ENCODE assay signal across 23 mouse cellular contexts in the genomic region with DNA sequence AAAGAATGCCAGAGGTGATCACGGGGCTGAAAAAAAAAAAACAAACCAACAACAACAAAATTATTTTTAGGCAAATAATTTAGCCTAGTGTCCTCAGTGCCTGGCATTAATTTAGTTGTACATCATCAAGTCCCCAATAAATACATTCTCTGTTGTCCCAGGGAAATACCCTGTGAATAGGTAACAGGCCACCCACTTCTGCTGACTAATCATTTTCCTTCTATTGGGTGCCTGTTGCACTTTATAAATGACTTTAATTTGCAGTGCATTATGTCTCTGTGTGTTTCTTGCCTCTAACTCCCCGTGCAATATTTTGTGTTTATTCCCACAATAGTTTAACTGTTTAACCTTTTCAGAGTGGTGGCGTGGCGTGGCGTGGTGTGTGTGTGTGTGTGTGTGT.
DNase-seq lines count a peak whose midpoint lies in the region; ATAC-seq and TF ChIP-seq lines count a peak whose summit lies in the region.
"Had no signal": no experiment of that assay in that cellular context is flagged by ENCODE, and none has a peak within 500 bp of the region (broad histone marks: within the 10 kb centered on the region; RNA-seq: fewer than 3 reads in every experiment).

No protein-coding gene starts in this region.

- TF ChIP-seq EP300 in CH12.LX (IDR thresholded peaks at IDR 0.05; ENCODE audit: low read length), result no peak
- no peak for TF ChIP-seq EP300 in MEL (IDR thresholded peaks at IDR 0.05; ENCODE audit: low read depth in 1 of 2, low read length in 2 of 2)

- H3K4me1 ChIP-seq in CH12.LX (ENCODE audit: control insufficient read depth in 1 of 2, insufficient read depth in 2 of 2) (no peaks in the 10 kb centered on the region), ES-E14 (ENCODE audit: control insufficient read depth in 2 of 2, insufficient read depth in 2 of 2, low read length in 2 of 2, poor library complexity in 1 of 2) (no peaks in the 10 kb centered on the region), MEL (ENCODE audit: control insufficient read depth in 1 of 2, insufficient read depth in 2 of 2, low read length in 2 of 2) (no peaks in the 10 kb centered on the region)
- no peaks in the 10 kb centered on the region for H3K4me1 ChIP-seq in midbrain, embryonic 14.5 days (ENCODE audit: control insufficient read depth, insufficient read depth, low read length)

- no peak for ATAC-seq in midbrain, embryonic 14.5 days (ENCODE audit: low FRiP score, low TSS enrichment)
- ATAC-seq: activated CD4-positive, CD25-positive, alpha-beta regulatory T cell, adult 4 months; CD4-positive, CD25-positive, alpha-beta regulatory T cell, adult 4 months; Patski had no signal

- H3K9me3 ChIP-seq in CH12.LX (replicated peaks; ENCODE audit: low read length) (no peaks in the 10 kb centered on the region), ES-E14 (ENCODE audit: control insufficient read depth, insufficient read depth, low read depth, low read length) (no peaks in the 10 kb centered on the region), MEL (replicated peaks; ENCODE audit: insufficient read depth, low read length) (no peaks in the 10 kb centered on the region)
- H3K9me3 ChIP-seq in midbrain, embryonic 14.5 days (ENCODE audit: control insufficient read depth, low read length), result no peaks in the 10 kb centered on the region

- no peaks in the 10 kb centered on the region for H3K79me2 ChIP-seq in CH12.LX (replicated peaks; ENCODE audit: control insufficient read depth, extremely low read depth, insufficient read depth, poor library complexity, severe bottlenecking)
- H3K79me2 ChIP-seq in MEL (ENCODE audit: control insufficient read depth, insufficient read depth, low read length, poor library complexity), result no peaks in the 10 kb centered on the region

- dilution Hi-C loops in CH12.LX (cut with MboI; ENCODE audit: extremely low pct_ligation_motif_present, extremely low pct_unique_long_range_greater_than_20kb, low sequenced_read_pairs), result no loop called here

- H3K27ac ChIP-seq in CH12.LX (ENCODE audit: insufficient read depth, low read depth) (no peak overlapping the region), ES-E14 (ENCODE audit: insufficient read depth, low read depth, low read length, poor library complexity, severe bottlenecking) (no peak overlapping the region), MEL (ENCODE audit: control insufficient read depth, low read depth, low read length) (no peak overlapping the region)
- H3K27ac ChIP-seq in midbrain, embryonic 14.5 days (replicated peaks; ENCODE audit: low read depth, low read length), result no peak overlapping the region

- H3K4me3 ChIP-seq in CH12.LX (replicated peaks in 1 of 3; ENCODE audit: low read depth in 2 of 3, low read length in 2 of 3, poor library complexity in 1 of 3) (no peak overlapping the region), ES-E14 (ENCODE audit: insufficient read depth in 1 of 2, low read depth in 1 of 2, low read length in 2 of 2, poor library complexity in 1 of 2, severe bottlenecking in 1 of 2) (no peak overlapping the region), MEL (ENCODE audit: control insufficient read depth in 1 of 2, insufficient read depth in 1 of 2, low read depth in 2 of 2, low read length in 2 of 2) (no peak overlapping the region)
- no peak overlapping the region for H3K4me3 ChIP-seq in midbrain, embryonic 14.5 days (replicated peaks; ENCODE audit: low read depth, low read length)

- H3K27me3 ChIP-seq in CH12.LX (replicated peaks), result no peaks in the 10 kb centered on the region
- no peaks in the 10 kb centered on the region for H3K27me3 ChIP-seq in MEL (ENCODE audit: control insufficient read depth in 1 of 2, insufficient read depth in 2 of 2, low read length in 2 of 2)
- no peaks in the 10 kb centered on the region for H3K27me3 ChIP-seq in midbrain, embryonic 14.5 days (ENCODE audit: control insufficient read depth, insufficient read depth, low read length)

- no peak for TF ChIP-seq RAD21 in CH12.LX (IDR thresholded peaks at IDR 0.05; ENCODE audit: low read depth, low read length)
- no peak for TF ChIP-seq RAD21 in MEL (IDR thresholded peaks at IDR 0.05; ENCODE audit: low read depth, low read length)

- H3K36me3 ChIP-seq in CH12.LX (replicated peaks in 1 of 2; ENCODE audit: control insufficient read depth in 1 of 2, insufficient read depth in 1 of 2, low read length in 1 of 2), result no peaks in the 10 kb centered on the region
- no peaks in the 10 kb centered on the region for H3K36me3 ChIP-seq in ES-E14 (ENCODE audit: control insufficient read depth, insufficient read depth, low read length, poor library complexity, severe bottlenecking)
- H3K36me3 ChIP-seq in MEL (ENCODE audit: control insufficient read depth in 1 of 2, insufficient read depth in 2 of 2, low read length in 2 of 2), result no peaks in the 10 kb centered on the region
- H3K36me3 ChIP-seq in midbrain, embryonic 14.5 days (ENCODE audit: control insufficient read depth, insufficient read depth, low read length), result no peaks in the 10 kb centered on the region
- H3K36me3 ChIP-seq: G1E had no signal

- H3K9ac ChIP-seq in CH12.LX (ENCODE audit: insufficient read depth, low read depth), result no peak overlapping the region
- no peak overlapping the region for H3K9ac ChIP-seq in ES-E14 (ENCODE audit: insufficient read depth, low read depth, low read length, poor library complexity, severe bottlenecking)
- no peak overlapping the region for H3K9ac ChIP-seq in MEL (ENCODE audit: control insufficient read depth, low read depth, low read length, poor library complexity, severe bottlenecking)
- H3K9ac ChIP-seq in midbrain, embryonic 14.5 days (replicated peaks; ENCODE audit: low read length), result no peak overlapping the region

- DNase-seq in CH12.LX (ENCODE audit: extremely low read depth), result no peak
- DNase-seq in ES-E14 (ENCODE audit: low read depth, low spot score), result no peak
- DNase-seq in MEL (ENCODE audit: low read depth, low spot score), result no peak
- DNase-seq in lung, adult 18-20 months, result no peak
- no peak for DNase-seq in midbrain, embryonic 14.5 days
- no peak for DNase-seq in adrenal gland, postnatal 10 days
- DNase-seq: adrenal gland, adult 2 months; adrenal gland, adult 8-10 months; adrenal gland, postnatal 14 days; adrenal gland, postnatal 25 days; adrenal gland, postnatal 36 days; B cell, adult 2 months; cerebellum, adult 11 months; cerebellum, adult 11-12 months; cerebellum, adult 18-20 months; cerebellum, adult 2 months; cerebellum, adult 8-10 months; cerebellum, adult 9-10 months; cerebellum, adult 9-11 months had no signal

- 94% methylated on average over 5 of the region's 5 CpGs for whole genome bisulfite sequencing in midbrain, embryonic 14.5 days

- TF ChIP-seq CTCF in CH12.LX (conservative IDR thresholded peaks at IDR 0.05 in 1 of 2, IDR thresholded peaks at IDR 0.05 in 1 of 2; ENCODE audit: low read depth in 2 of 2, low read length in 2 of 2) (no peak), MEL (IDR thresholded peaks at IDR 0.05 in 2 of 3, conservative IDR thresholded peaks at IDR 0.05 in 1 of 3; ENCODE audit: control insufficient read depth in 1 of 3, insufficient read depth in 1 of 3, low read depth in 2 of 3, low read length in 3 of 3, poor library complexity in 1 of 3, severe bottlenecking in 1 of 3) (no peak)

- no peak for TF ChIP-seq POLR2A in CH12.LX (IDR thresholded peaks at IDR 0.05; ENCODE audit: low read depth, low read length)
- TF ChIP-seq POLR2A in MEL (IDR thresholded peaks at IDR 0.05; ENCODE audit: control insufficient read depth in 1 of 2, insufficient read depth in 1 of 2, low read depth in 1 of 2, low read length in 2 of 2, poor library complexity in 1 of 2), result no peak

- in situ Hi-C loops in CH12.LX (cut with MboI; ENCODE audit: low pct_ligation_motif_present, low pct_unique_long_range_greater_than_20kb, low sequenced_read_pairs), result no loop called here
- in situ Hi-C loops in ES-E14 (cut with MboI; ENCODE audit: low sequenced_read_pairs in 2 of 2, unreplicated experiment in 2 of 2), result no loop called here

- H3K4me2 ChIP-seq in CH12.LX (ENCODE audit: insufficient read depth, low read depth, poor library complexity, severe bottlenecking), result no peak overlapping the region
- H3K4me2 ChIP-seq in midbrain, embryonic 14.5 days (ENCODE audit: low read length), result no peak overlapping the region

TF ChIP-seq in CH12.LX, 34 proteins besides CTCF, POLR2A, EP300 and RAD21:
- no peak for TF ChIP-seq GABPA (IDR thresholded peaks at IDR 0.05; ENCODE audit: insufficient replicate concordance, low read depth, low read length)
- TF ChIP-seq MAFK (IDR thresholded peaks at IDR 0.05; ENCODE audit: insufficient replicate concordance, low read length), result peak; percentile 89
- no peak for TF ChIP-seq HCFC1 (IDR thresholded peaks at IDR 0.05; ENCODE audit: low read depth, low read length)
- TF ChIP-seq SMC3 (IDR thresholded peaks at IDR 0.05; ENCODE audit: low read depth, low read length), result no peak

TF ChIP-seq in ES-E14, 5 proteins besides CTCF, POLR2A, EP300 and RAD21:
- no peak for TF ChIP-seq ZC3H11A (IDR thresholded peaks at IDR 0.05; ENCODE audit: borderline replicate concordance, low read depth, low read length)
- peak; percentile 74 for TF ChIP-seq MAFK (IDR thresholded peaks at IDR 0.05; ENCODE audit: insufficient read depth, low read depth, low read length)

TF ChIP-seq in MEL, 35 proteins besides CTCF, POLR2A, EP300 and RAD21:
- TF ChIP-seq ZMIZ1 (IDR thresholded peaks at IDR 0.05; ENCODE audit: low read depth, low read length) (no peak), POLR2AphosphoS5 (IDR thresholded peaks at IDR 0.05; ENCODE audit: borderline replicate concordance, low read depth, low read length) (no peak), CHD1 (IDR thresholded peaks at IDR 0.05; ENCODE audit: low read depth, low read length) (no peak), MAFK (IDR thresholded peaks at IDR 0.05; ENCODE audit: borderline replicate concordance, low read depth, low read length) (0 out of 2 replicates have a peak, but pooled peaks have one; percentile 19), MYB (IDR thresholded peaks at IDR 0.05; ENCODE audit: low read depth, low read length) (no peak), MAX (IDR thresholded peaks at IDR 0.05; ENCODE audit: low read length) (no peak)

Comparison
In these comparisons a context has a peak if more than half of its experiments do, and no peak if none do; other contexts are left out.
1. Of the 35 proteins assayed by ChIP-seq in both MEL and CH12.LX: peak only in MEL: none; only in CH12.LX: none; in both: MAFK; in neither: 34.